Mouse (Mus musculus) right cerebral cortex, postnatal 4 days (tissue): ENCODE results near the gene Ahdc1.

Source experiments
- DNase-seq: peaks from one replicate; pipeline ENCODE4 v3.0.0-alpha.2; 2022

The Ahdc1 gene

GRCm38 (mm10) chr4:133056069-133056890 lies 45.2 kb downstream of the Ahdc1 start:
- peak; percentile 74 for DNase-seq

DNA sequence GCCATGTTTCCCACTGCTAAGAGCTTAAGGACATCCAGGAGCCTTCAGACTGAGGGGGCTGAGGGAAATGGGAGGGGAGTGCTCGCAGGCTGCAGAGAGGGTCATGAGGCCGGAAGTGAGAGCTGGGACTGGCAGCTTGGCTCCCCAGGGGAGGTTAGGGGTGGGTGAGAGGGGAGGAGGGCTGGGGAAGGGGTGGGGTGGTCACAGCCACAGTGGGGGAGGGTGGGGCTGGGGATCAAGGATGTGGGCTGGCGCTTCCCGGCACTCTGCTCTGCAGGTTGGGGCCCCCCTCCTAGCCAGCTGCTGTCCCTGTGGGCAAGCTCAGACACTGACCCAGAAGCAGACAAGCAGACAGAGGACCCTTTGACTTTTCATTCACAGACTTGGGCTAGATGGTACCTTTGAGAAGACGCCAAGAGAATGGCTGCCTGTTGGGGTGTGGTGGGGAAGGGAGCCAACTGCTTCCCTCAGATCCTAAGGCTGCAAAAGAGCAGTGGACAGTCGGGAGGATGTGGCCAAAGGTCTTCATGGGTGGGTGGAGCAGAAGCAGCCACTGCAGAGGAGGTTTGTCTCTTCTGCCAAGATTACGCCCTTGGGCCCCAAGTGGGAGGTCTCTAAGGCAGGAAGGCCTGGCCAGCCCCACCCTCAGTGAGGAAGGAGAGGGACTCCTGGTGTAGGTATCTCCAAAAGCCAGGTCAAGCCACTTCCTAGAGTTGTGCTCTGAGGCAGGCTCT lies 46.5 kb downstream of the Ahdc1 start:
- DNase-seq: no peak

GRCm38 (mm10) chr4:133058123-133058453 lies 47.0 kb downstream of the Ahdc1 start:
- DNase-seq: no peak

DNA sequence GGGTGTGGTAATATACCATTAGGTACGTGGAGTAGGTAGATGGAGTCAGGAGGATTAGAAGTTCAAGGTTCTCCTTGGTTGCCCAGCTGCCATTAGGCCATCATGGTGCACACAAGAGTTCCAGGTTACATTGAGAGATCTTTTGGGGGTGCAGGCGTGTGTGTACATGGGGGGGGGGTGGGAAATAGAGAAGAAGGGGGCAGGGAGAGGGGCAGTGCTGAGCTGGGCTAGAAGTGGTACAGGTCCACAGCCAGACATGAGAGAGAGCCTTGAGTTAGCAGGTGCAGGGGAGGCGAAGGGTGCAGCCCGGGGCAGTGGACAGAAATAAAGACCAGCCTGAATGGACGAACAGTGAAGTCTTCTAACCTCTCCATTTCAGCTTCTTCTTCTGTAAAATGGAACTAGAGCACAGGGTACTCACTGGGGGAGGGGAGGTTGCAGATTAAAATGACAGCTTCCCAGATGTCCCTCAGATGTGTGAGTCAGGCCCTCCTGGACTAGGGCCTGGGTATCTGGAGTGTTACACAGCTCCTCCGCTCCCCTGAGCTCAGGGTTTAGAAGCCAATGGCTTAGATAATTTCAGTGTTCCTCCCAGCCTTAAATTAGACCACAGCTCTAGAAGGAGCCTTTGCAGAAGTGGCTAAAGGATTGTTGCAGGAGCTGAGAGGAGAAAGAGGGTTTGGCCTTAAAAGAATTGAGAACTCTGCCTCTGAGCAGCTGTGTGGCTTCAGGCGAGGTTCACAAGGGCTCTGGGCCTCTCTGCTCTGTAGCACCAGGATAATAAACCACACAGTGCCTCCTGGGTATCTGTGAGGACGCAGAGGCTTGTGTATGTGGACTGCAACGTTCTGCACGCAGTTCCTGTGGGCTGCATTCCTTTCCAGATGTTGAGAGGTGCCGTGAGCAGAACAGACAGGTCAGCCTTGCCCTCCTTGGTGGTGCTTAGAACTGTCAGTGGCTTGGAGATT lies 47.7 kb downstream of the Ahdc1 start:
- DNase-seq: no peak

DNA sequence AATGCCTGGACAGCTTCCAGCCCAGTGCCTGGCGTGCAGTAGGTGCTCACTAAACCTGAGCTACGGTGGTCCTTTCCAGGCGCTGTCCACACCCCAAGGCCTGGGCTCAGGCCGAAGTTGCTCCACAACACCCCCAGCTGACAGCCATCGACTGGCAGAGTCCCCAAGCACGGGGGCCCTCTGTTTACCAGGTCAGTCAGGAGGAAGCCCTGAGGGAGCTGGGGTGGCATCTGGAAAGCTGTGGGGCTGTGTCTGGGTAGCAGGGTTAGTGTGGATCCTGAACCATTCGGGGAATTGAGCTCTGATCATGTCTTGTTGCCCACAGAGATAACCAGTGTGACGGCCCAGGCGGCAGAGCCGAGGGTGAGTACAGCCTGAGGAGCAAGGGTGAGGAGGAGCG lies 49.6 kb downstream of the Ahdc1 start:
- no peak for DNase-seq

DNA sequence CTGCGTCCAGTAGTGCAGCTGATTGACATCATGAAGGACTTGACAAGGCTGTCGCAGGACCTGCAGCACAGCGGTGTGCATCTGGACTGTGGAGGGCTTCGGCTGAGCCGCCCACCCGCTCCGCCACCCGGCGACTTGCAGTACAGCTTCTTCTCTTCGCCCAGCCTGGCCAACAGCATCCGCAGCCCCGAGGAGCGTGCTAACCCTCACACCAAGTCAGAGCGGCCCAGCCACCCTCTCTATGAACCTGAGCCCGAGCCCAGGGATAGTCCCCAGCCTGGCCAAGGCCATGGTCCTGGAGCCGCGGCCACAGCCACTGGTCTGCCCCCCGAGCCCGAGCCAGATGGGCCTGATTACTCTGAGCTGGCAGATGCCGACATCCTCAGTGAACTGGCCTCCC lies 50.7 kb downstream of the Ahdc1 start:
- no peak for DNase-seq

DNA sequence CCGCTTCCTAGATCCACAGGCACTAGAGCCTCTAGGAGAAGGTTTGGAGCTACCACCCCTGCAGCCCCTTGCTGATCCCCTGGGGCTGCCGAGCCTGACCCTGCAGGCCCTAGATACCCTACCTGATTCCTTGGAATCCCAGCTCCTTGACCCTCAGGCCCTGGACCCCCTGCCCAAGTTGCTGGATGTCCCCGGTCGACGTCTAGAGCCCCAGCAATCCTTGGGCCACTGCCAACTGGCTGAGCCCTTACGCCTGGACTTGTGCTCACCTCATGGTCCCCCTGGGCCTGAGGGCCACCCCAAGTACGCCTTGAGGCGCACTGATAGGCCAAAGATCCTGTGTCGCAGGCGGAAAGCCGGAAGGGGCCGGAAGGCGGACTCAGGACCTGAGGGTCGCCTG lies 51.2 kb downstream of the Ahdc1 start:
- DNase-seq: no peak

- DNase-seq: no peak
Observed at GRCm38 (mm10) chr4:133063203-133063602, 52.1 kb downstream of the Ahdc1 start.

- no peak for DNase-seq
Observed at GRCm38 (mm10) chr4:133063799-133064198, 52.7 kb downstream of the Ahdc1 start.

DNA sequence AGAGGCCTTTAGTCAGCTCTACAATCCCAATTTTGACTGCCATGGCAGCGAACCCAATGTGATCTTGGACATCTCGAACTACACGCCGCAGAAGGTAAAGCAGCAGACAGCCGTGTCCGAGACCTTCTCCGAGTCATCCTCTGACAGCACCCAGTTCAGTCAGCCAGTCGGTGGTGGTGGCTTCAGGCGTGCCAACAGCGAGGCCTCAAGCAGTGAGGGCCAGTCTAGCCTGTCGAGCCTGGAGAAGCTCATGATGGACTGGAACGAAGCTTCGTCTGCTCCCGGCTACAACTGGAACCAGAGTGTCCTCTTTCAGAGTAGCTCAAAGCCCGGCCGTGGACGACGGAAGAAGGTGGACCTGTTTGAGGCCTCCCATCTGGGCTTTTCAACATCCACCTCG lies 53.7 kb downstream of the Ahdc1 start:
- no peak for DNase-seq

DNA sequence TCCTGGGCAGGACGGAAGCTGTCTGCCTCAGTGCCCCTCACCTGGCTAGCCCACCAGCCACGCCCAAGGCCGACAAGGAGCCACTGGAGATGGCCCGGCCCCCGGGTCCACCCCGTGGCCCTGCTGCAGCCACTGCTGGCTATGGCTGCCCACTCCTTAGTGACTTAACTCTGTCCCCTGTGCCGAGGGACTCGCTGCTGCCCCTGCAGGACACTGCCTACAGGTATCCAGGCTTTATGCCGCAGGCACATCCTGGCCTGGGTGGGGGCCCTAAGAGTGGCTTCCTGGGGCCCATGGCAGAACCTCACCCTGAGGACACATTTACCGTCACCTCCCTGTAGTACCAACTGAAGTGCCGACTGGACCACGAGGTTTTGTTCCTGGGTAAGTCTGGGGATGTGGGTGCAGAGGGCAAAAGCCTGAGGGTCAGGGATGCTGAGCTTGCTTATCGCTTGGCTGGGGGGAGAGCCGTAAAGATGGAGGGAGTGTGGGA lies 54.9 kb downstream of the Ahdc1 start:
- no peak for DNase-seq

DNA sequence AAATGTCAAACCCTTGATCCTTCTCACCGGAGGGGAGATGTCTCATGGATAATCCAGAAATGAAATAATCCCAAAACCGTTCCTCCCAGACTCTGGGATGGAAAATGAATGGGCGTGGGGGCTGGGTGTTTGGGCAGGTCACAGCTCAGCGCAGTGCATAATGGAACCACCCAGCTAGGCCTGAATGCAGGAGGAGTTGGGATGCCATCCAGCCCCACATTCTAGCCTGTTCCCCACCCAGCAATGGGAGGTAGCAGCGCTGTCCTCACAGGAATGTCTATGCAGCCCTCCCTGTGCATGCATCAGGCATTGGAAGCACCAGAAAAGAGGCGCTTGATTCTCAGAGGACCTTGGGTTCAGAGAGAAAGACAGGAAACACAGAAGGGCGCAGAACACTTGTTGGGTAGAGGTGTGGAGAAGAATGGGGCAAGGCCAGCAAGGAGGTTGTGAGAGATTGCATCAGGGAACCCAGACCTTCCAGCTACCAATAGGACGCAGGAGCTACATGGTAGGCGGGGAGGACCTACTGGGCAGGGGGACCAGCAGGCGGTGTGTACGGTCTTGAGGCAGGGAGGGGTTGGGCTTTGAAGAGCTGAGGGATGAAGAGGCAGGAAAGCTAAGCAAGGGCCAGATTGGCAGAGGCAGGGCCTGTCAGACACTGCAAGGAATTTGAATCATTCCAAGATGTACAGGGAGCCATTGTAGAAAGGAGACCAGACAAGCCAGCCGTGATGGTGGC lies 57.5 kb downstream of the Ahdc1 start:
- no peak for DNase-seq

DNA sequence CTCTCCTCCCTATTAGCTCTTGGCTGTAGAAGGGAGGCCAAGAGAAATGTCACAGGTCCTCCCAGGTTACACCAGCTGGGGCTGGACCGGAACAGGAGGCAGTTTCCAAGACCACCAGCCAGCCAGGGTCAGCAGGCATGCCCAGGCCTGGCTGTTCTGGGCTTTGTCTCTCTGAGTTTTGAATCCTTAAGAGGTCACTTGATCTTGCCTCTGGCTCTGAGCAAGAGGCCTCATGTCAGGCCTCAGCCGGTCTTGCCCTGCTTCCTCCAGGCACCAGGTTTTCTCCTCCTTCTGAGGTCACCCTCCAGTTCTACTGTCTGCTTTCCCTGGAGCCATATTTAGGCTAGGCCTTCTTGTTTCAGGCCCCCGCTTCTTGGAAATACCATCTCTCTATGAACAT lies 59.3 kb downstream of the Ahdc1 start:
- DNase-seq: no peak

DNA sequence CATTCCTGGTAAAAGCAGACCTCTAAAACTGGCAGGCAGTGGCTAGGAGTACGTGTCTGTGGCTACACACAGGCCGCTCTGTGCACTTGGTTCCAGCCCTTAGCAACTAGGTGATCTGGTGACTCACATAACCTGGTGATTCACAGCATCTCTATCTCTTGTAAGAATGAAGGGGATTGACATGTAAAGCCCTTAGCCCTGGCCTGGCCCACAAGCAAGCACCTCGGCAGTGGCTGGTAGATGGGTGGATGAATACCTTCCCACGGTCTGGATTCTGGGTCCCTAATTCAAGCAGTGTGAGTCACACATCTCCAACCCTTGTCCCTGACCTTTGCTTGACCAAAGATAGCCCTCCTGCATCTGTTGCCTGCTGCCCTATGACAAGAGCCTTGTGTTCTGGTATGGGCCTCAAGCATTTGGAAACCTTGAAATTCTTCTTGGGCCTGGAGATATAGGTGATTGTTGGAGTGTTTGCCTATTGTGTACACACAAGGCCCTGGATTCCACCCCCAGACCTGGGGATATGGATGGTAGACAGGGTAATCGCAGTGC lies 59.8 kb downstream of the Ahdc1 start:
- no peak for DNase-seq

DNA sequence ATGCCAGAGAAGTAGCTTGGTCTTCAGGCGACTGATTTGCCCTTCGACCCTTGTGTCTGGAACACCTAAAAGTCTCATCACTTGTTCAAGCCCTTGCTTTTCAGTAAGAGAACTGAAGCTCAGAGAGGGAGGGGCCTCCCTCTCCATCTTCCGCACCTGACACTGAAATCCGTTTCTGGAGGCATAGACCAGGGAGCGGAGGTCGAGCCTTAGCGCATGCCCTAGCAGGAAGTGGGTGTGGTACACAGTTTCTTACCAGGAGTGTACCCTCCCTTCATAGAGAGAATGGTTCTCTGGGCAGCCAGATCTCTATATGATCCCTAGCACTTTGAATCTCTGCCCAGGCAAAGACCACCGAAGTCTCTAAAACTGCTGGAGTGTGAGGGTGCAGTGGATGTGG lies 62.1 kb downstream of the Ahdc1 start:
- DNase-seq: no peak

DNA sequence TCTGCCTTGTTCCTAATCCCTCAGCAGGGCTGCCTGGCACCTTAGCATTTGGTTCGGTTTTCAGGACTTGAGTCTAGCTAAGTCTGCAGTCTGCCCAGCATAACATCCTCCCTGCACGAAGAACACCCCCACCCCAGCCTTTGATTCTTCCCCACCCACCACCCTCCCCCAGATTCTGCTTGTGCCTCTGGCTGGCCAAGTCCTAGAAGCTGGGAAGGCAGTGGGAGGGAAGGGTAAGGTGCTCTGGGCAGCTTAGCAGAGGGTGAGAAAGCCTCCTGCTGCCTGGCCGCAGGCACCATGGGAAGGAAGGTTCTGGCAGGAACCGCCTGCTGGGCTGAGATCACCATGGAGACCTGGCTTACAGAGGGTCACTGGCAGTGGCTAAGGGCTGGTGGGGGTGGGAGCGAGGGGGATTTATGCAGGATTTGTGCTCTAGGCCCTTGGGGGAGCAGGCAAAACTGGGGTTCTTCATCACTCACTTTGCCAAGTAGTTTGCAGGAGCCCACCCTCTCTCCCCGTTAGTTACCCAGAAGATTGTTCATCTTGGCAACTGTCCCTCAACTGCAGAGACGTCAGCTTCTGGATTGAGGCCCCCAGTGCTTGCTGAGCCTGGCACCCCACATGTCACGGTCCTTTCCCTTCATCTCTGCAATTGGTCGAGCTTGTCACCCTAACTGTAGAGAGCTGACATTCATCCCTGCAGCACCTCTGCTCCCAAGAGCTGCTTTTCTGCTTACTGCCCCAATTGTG lies 63.2 kb downstream of the Ahdc1 start:
- DNase-seq: peak; percentile 45

DNA sequence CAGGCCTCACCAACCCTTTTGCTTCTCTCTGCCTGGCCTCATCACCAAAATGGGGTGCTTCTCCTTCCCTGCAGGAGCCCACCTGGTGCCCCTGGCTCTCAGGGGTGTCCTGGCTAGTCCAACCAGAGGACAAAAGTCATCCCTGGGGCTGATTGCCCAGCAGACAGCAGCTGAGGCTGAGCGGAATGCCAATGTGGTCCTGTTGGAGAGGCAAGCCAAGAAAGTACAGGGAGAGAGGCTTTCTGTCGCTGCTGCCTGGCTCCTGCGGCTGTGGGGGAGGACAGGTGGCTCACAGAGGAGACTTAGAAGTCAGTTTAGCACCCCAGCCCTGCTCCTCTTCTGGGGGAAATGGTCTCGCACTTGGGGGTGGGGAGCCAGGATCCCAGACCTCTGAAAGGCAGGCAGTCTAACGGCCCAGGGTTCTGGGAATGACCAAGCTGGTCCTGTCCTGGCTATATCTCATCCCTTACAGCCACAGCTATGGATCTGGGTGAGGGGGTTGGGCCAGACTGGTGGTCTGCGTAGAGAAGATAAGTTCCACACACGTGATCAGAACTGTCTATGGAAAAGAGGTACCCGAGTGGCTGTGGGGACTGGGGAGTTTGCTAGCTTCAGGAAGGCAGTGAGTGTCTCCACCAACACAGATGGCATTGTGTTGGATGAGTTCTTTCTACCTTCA lies 64.0 kb downstream of the Ahdc1 start:
- DNase-seq: no peak

DNA sequence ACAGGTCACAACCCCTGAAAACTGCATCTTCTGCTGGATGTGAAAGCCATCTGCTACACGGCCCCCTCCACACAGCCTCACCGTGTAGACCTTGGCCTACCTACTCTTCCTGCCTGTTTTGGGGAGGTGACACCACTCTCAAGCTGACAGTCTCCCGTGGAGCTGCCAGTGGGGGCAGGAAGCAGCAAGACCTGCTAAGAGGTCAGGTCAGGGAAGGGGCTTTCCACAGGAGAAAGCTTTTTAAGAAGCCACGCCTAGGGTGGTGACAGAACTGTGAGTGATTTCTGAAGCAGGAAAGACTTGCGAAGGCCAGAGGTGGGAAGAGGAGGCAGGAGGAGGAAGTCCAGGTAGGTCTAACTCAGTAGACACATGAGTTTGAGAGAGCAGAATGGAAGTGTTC lies 67.9 kb downstream of the Ahdc1 start:
- no peak for DNase-seq

DNA sequence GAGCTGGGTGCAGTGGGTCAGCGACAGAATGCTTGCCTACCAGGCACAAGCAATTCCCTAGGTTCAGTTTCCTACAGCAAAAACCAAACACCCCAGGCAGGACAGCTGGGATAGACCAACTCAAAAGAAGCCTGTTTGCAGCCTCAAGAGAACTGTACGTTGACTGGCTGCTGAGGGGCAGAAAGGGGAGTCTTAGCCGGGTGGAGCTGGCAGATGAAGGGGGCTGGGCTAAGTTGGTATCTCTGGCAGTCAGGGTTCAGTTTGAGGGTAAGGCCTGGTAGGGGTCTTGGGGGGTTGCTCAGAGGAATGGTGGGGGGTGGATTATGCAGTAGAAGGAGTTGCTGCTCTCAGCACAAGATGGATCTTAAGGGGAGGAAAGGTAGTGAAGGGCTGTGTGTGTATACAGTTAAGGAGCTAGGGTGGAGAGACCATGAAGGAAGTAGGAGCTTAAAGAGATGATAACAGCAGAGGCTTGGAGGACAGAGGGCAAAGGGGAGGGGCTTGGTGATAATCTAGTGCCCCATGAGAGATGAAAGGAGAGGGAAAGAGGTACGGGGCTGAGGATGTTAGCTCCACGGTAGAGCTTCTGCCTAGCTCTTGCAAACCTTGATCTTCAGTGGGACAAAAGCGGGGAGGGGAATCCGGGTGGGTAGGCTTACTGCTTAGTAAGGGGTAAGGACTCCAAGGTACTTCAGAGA lies 68.5 kb downstream of the Ahdc1 start:
- DNase-seq: no peak

DNA sequence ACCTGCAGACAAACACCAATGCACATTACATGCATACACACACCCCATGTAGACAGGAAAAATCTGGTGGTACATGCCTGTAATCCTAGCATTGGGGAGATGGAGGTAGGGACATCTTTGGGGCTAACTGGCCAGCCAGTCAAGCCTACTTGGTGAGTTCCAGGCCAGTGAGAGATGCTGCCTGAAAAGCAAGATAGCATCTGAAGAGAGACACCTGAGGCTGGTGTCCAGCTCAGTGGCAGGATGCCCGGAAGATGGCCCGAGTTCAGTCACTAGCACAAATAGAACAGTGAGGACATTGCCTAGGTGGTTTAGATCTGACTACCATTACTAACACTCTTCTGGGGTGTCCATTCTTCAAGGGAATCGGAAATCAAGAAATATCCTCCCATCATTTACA lies 69.8 kb downstream of the Ahdc1 start:
- DNase-seq: no peak
